Mouse (Mus musculus) T-helper 1 cell (primary cell): ENCODE measurements around the gene Mgme1.

Source experiments
- in situ Hi-C: fragments of 300-600 bp; cut with MboI, MseI; formaldehyde crosslinking; loops from one replicate; pipeline ENCODE4 v1.15.1; 2025; ENCODE audit warnings: high pct_unique_total_duplicates

Mgme1 gene

GRCm38 (mm10) chr2:144264398-144265119, 5.9 kb upstream of the Mgme1 start:
- in situ Hi-C loops = loop anchor here (25.0 kb wide), 1 partner anchor 1648 kb away; the partner anchor contains the start of gene Naa20

GRCm38 (mm10) chr2:144265120-144265488, 5.4 kb upstream of the Mgme1 start:
- in situ Hi-C loops = loop anchor here (25.0 kb wide), 1 partner anchor 1647 kb away; the partner anchor contains the start of gene Naa20

DNA sequence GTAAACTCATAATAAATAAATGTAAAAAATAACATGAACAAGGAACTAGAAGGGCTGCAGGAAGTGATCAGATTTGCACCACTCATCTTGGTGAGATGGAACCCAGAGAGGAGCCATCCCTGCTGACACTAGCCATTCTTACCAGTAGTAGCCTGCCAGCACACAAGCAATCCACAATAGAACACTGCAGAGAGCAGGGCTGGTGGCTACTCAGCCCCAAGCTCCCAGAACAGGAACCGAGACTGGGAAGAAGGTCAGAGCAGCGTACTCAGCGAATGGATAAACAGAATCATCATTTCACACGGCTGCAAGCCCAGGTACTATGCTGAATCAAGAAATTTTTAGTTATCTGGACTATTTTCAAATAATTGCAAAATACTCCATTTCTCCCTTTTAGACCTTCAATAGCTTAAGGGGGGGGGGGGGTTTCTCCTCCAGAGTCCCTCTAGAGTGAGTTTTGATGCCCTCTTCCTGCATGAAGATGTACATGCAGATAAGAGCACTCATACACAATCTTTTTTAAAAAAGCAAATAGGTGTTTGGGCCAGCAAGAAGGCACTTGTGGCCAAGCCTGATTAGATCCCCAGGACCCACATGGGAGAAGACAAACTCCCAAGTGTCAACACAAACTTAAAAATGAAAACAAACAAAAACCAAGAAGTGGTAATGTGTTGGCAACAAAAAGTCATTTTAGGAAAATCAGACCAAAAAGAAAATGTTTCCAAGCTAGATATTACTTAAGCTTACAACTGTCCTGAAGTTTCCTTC, 4.4 kb upstream of the Mgme1 start:
- in situ Hi-C loops = loop anchor here (25.0 kb wide), 1 partner anchor 1646 kb away; the partner anchor contains the start of gene Naa20

DNA sequence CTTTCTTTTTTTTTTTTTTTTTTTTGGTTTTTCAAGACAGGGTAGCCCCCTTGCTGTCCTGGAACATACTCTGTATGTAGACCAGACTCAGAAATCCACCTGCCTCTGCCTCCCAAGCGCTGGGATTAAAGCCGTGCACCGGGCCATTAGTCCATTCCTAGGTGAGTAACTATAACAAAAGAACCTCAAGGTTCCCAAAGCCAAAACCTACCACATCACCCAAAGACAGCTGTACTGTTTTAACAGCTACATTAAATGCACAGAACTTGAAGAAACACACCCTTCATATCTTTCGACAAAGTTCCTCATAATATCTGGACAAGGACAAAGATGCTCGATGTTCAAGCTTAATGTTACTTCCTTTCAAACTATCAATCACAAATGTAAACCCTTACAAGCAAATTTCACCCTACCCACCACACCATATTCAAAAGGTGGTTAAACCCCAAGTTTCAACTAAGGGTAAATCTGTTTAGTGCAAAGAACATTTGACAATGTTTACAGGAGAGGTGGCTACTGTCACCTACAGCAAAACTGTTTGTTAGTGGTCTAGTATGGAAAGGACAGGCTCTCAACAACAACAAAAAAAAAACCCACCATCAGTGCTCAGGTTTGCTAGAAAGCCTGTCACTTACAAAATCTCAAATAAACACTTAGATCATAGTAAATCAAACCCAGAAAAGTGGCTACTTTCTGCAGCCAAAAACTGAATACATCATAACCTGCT, 3.3 kb upstream of the Mgme1 start:
- in situ Hi-C loops = loop anchor here (25.0 kb wide), 1 partner anchor 1645 kb away; the partner anchor contains the start of gene Naa20

GRCm38 (mm10) chr2:144267731-144268015, 2.8 kb upstream of the Mgme1 start:
- in situ Hi-C loops = loop anchor here (25.0 kb wide), 1 partner anchor 1645 kb away; the partner anchor contains the start of gene Naa20

DNA sequence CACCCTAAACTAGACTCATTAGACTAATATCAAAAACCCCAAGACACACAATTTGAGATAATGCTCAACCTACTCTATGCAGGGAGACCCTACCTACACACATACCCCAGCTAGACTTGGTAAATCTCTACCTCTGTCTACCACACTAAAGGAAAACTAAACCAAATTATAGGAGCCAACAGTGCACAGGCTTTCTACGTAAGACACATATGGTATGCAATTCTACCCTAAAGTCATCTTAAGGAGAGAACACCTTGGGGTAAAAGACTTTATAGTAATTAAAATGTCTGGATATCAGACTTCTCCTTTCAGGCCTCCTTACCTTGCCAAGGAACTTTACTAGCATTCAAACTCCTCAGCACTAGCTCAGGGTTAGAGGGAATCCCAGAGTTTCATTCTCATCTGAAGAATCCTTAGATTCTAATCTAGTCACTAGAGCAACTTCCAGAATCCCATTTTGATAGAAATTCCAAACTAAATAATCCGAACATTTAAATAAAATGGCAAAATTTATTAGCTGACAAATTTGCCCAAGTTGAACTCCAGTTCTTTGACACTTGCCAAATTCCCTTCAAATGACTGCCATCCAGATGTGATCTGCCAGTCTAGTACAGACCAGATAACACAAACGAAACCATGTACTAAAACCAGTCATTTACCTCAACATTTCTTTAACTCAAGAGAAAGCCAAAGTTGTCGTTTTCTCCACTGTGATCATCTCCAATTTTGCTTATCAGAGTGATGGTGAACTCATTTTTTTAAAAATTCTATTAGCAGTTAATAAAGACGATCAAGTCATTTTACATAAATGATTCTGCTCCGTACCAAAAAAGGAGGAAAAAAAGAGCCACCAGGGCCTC, 1.8 kb upstream of the Mgme1 start:
- in situ Hi-C loops = loop anchor here (25.0 kb wide), 1 partner anchor 1644 kb away; the partner anchor contains the start of gene Naa20

GRCm38 (mm10) chr2:144269306-144269650, 1.2 kb upstream of the Mgme1 start:
- in situ Hi-C loops = loop anchor here (25.0 kb wide), 1 partner anchor 1643 kb away; the partner anchor contains the start of gene Naa20

DNA sequence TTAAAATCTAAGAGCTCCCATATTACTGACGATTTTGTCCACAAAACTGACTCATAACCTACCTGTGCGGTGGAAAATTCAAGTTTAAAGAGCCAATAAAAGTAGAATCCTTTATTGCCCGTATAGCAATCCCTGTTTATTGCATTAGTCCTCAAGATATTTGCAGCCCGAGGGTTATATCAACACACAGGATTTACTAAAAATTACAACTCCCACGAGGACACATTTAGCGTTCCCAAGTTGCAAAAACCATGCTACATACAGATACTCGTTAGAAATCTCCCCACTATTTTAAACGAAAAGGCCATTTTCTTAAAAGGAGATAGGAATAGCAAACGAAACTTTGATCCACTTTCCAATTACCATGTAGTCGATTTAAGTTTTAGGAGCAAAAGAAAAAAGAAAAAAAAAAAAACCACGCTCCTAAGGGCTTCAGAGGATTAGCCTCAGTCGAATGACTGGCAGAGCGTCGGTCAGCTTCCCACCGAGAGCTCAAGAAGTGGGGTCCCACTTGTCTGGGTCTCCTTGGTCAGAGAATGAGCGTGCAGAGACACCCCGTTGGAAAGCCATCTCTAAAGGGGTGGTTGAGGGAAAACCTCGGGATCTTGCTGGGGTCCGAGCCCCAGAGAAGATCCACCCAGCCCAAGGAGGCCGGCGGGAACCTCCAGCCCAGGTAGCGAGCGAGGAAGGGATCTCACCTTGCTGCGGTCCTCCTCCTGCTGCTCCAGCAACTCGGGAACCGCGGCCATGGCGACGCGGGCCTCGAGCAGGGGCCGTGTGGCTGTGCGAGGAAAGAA, 586 bp upstream of the Mgme1 start:
- in situ Hi-C loops = loop anchor here (5.0 to 25.0 kb wide), 2 partner anchors 258 to 1642 kb away; partner anchors contain the start of genes Naa20 and Rrbp1

- in situ Hi-C loops = loop anchor here (5.0 to 25.0 kb wide), 2 partner anchors 260 to 1640 kb away; partner anchors contain the start of genes Naa20 and Rrbp1
Observed at GRCm38 (mm10) chr2:144272088-144272487, 1.6 kb downstream of the Mgme1 start.

- in situ Hi-C loops = loop anchor here (5.0 to 25.0 kb wide), 2 partner anchors 262 to 1638 kb away; partner anchors contain the start of genes Naa20 and Rrbp1
Observed at GRCm38 (mm10) chr2:144274741-144275140, 4.3 kb downstream of the Mgme1 start.

- in situ Hi-C loops = no loop called here
Observed at GRCm38 (mm10) chr2:144276885-144277284, 6.4 kb downstream of the Mgme1 start.

GRCm38 (mm10) chr2:144279742-144280141, 9.3 kb downstream of the Mgme1 start:
- in situ Hi-C loops = no loop called here

DNA sequence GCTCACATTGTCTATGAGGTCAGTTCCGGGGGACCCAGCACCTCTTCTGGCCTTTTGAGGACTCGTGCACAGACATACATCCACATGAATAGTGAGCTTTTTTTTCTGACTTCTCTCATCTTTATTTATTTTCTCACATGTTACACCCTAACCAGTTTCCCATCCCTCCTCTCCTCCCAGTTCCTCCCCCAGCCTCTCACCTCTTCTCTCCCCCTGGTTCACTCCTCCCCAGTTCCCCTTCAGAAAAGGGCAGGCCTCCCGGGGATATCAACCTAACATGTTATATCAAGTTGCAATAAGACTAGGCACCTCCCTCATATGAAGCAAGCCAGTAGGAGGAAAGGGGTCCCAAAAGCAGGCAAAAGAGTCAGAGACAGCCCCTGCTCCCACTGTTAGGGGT, 10.1 kb downstream of the Mgme1 start:
- in situ Hi-C loops = no loop called here

DNA sequence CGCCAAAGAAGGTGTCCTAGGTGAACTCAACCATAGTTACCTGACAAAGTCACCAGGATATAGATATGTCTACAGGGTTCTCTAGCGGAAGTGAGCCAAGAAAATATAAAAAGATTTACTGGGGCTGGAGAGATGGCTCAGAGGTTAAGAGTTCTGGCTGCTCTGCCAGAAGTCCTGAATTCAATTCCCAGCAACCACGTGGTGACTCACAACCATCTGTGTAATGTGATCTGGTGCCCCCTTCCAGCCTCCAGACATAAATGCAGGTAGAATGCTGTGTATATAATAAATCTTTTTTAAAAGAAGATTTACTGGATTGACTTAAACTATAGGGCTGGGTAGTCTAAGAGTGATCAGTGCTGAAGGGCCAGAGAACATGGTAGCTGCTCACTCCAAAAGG, 11.0 kb downstream of the Mgme1 start:
- in situ Hi-C loops = no loop called here

GRCm38 (mm10) chr2:144290321-144290720, 19.9 kb downstream of the Mgme1 start:
- in situ Hi-C loops = no loop called here

DNA sequence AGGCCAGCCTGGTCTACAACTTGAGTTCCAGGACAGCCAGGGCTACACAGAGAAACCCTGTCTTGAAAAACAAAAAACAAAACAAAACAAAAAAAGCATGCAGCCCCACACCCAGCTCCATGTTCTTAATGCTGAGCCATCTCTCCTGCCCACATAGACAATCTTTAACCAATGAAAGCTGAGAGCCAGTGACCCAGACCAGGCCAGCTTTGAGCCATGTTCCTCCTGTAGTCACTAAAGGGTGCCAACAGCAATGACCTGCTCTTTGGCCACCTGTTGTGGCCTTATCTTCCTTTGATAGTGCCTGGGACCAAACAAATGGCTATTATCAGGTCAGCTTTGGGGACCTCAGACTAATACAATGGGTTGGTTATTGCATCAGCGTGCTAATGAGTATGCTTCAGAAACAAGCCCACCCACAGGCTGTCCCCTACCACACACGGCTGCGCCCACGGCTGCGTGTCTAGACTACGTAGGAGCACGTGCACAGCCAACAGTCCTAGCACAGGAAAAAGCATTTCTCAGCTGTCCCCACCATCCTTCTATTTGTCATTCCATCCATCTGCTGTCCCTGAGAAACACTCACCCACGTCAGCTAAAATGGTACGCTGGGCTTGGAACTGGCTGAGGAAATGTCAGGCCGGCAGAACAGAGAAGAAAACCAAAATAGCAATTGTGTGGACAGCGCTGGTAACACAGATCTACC, 21.3 kb downstream of the Mgme1 start:
- in situ Hi-C loops = no loop called here

GRCm38 (mm10) chr2:144295145-144295735, 24.8 kb downstream of the Mgme1 start:
- in situ Hi-C loops = no loop called here

DNA sequence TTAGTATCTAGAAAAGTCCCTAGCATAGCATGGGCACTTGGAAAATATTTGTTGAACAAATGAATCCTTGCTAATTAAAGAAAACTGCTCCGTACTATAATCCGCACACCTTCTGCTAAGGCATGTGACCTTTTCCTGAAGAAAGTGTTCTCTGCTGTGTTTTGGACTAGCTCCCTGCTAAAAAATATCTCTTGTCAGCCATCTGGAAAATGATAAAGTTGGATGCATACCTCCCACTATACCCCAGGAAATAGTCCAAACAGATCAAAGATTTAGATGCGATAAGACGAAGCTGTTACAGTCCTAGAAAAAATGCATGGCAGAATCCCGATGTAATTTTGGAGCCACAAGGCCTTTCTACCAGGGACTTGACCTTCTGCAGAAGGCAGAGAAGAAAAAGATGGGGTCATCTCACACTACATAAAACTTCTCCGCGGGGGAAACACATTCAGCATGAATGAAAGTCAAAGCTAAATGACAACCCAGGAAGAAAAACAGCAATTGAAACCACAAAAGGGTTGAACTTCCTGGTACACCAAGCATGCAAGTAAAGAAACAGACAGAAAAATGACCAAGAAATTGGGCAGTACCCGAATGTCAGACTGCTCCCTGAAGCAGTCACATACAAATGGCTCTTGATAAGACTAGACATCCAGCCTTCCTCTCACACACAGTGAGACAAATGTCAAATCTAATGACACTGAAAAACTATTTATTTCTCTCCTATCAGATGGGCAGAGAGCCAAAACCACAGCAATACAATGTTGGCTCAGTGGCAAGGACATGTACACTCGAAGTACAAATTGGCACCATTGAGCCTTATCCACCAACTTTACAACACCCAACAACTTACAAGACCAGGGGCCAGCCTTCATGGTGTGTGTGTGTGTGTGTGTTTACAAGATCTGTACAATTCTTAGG, 29.5 kb downstream of the Mgme1 start:
- in situ Hi-C loops = no loop called here
